Mouse (Mus musculus): ENCODE data around the gene Bmp8a.

GRCm38 (mm10) chr4:123358613-123359012, 15.6 kb upstream of the Bmp8a start:
- TF ChIP-seq CTCF (IDR thresholded peaks at IDR 0.05; ENCODE audit: control insufficient read depth, insufficient read depth, low read length) (no peak), POLR2A (IDR thresholded peaks at IDR 0.05; ENCODE audit: borderline replicate concordance, control insufficient read depth, low read depth, low read length) (no peak)
